Mouse (Mus musculus) megakaryocyte-erythroid progenitor cell, adult 5-6 weeks (primary cell): ENCODE results near the gene Slc13a1. TPM values are rescaled to one million over a fixed set of nuclear protein-coding genes. Genes with fewer than 3 reads are reported as not detected.

Experiments used
- ATAC-seq: replicated peaks from 2 replicates; pipeline ENCODE4 v1.8.0; 2016; ENCODE audit warnings: mild to moderate bottlenecking, inconsistent platforms; ENCODE audit not compliant: severe bottlenecking, poor library complexity, low FRiP score, low TSS enrichment
- total RNA-seq, 2 experiments: library from RNA; stranded (forward) in 1 of 2; stranded (reverse) in 1 of 2; fragments of 200-1000, 215-1000 nt in 1 of 2; fragments of >200 nt in 1 of 2; fragmentation: Nextera tagmentation in 1 of 2; gene quantifications; 2 replicates each; pipeline ENCODE4 v1.2.3; 2014 to 2017

Gene Slc13a1
- total RNA-seq, 2 experiments from 2014 or later, result not detected

DNA sequence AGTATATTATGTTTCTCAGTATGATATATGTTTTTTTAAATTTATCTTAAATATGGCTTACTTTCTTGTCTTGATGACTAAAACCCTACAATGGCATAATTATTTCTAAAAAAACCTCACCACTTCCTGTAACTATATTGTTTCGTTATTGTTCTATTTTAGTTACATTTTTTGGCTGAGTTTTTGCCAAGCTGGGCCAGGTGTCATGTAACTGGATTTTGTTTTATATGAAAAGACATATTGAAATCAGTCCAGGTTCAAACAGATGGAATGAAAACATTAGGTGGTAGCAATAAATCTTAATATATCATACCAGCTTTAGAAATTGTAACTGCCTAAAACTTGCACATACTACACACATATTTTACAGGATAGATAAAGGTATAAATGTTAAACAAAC, 66.6 kb downstream of the Slc13a1 start:
- no peak for ATAC-seq

DNA sequence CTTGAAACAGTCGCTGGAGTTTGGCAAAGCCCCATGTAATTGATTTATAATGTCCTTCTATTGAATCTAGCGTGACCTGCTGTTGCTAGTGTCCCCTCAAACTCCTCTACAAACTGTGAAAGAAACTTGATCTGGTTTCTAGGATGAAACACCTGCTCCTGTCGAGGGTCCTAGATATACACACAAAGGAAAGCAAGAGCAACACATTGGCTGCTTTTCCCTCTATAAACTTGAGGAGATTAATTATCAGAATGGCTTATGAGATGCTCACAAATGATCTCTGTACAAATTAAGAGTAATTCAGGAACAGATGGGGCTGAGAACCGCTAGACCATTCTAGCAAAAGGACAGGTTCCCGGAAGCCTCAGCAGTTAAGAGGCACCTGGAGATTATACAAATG, 67.2 kb downstream of the Slc13a1 start:
- ATAC-seq, result no peak

DNA sequence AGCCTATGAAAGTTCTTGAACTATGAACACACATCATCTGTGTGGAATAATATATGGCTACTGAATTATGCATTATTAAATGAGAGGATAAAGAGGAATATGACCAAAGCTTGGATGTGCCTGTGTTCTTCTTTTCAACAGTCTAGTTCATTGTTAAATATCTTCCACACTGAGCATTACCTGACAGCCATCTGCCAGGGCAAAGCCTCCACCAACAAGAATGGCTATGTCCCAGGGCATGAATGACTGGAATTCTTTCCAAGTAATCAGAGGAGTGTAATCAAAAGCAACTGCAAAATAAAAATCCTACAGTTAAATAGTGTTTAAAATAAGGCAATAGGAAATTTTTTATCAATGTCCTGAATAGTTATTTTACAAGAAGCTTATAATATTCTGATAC, 70.5 kb downstream of the Slc13a1 start:
- ATAC-seq, result no peak

DNA sequence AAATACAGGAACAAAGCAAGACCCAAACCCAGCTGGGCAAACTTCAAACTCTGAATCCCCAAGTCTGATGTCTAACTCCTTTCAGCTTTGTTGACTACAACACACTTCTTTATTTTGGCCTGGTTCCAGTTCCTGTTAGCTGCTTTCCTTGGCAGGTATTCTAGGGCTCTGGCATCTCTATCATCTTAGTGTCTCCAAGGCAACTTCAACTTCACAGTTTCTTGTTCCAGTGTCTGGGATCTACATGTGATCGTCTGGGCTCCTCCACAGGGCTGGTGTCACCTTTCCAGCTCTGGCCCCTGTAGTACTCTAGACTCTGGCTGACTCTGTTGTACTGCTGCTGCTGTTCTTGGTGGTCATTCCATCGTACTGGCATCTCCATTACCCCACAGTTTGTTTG, 91.8 kb downstream of the Slc13a1 start:
- no peak for ATAC-seq

DNA sequence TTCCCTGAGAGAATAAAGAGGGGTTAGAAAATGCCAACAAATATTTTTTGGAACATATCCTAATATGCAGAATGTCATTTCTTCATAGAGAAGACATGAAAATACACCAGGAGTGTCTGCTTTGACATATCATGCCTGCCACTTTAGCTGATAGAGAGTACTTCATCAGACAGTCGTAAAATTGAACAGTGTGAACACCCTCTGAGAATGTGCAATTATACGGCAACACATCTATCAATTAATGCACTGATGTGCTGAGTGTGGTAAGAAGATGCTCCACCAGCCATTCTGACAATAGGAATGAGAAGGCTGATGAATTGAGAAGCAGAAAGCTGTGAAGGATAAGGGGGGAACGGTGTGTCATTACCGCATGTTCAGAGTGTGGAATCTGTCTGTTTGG, 95.1 kb downstream of the Slc13a1 start:
- ATAC-seq, result no peak

GRCm38 (mm10) chr6:24059754-24060153, 108.1 kb downstream of the Slc13a1 start:
- ATAC-seq, result no peak

GRCm38 (mm10) chr6:24055086-24055485, 112.8 kb downstream of the Slc13a1 start:
- ATAC-seq, result no peak

DNA sequence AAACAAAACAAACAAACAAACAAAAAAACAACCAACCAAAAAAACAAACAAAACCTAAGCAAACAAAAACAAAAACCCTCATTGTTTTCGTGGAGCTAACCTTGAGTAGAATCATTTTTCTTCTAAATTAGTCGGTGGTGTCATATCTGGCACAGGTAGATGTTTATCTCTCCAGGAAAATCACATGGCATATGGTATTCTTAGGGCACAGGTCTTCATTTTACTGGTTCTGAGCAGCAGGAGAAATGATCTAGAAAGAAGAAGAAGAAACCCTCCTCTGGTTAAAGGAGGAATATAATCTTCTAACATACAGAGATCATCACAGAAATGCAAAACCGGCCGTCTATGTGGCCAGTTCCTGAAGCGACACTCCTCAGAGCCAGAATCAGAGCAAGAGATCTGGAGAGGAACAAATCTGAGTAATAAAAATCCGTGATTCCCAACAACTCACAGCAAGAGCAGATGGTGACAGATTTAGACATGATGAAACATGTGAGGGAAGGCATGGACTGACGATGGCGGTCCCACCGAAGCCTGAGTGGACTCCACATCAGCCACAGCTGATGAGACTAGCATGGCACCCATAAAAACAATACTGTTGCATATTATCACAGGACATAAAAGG, 113.7 kb downstream of the Slc13a1 start:
- no peak for ATAC-seq

GRCm38 (mm10) chr6:24047014-24047770, 120.7 kb downstream of the Slc13a1 start:
- no peak for ATAC-seq

GRCm38 (mm10) chr6:24043496-24043895, 124.4 kb downstream of the Slc13a1 start:
- ATAC-seq, result no peak

Other genes with a start within 250 kb of the Slc13a1 start
- gene Tas2r118, start 198.0 kb downstream of the Slc13a1 start, total RNA-seq (2014; fragmentation: Nextera tagmentation), result not detected in 2 replicates
- not detected in 2 replicates for gene Tas2r118, start 198.0 kb downstream of the Slc13a1 start, total RNA-seq (2017)